Mouse (Mus musculus) brain, adult 2 months (tissue): Measurements from ENCODE around the gene Zdhhc3.

Experiments used
- DNase-seq: peaks from one replicate; pipeline ENCODE4 v3.0.0; 2011; ENCODE audit warnings: low read depth, low spot score

Gene Zdhhc3

GRCm38 (mm10) chr9:123020995-123021631 is 91.9 kb downstream of the Zdhhc3 start, which contains the start of gene Tmem42:
Gene Tmem42, plus strand, starts transcription at chr9:123021326.
- peak; percentile 92 for DNase-seq
